Mouse (Mus musculus) forebrain, embryonic 14.5 days (tissue): ENCODE results near the gene Frmd4a. TPM values are rescaled to one million over a fixed set of nuclear protein-coding genes. Genes with fewer than 3 reads are reported as not detected.

Experiments
- ATAC-seq: fragments of 200-750 bp; cut with Nextera tagmentation; 2 replicates; pipeline ENCODE4 v1.8.0; 2017; ENCODE audit warnings: mild to moderate bottlenecking, moderate library complexity
- DNase-seq: peaks from one replicate; pipeline ENCODE4 v3.0.0-alpha.2; 2015; ENCODE audit warnings: low spot score
- H3K27ac ChIP-seq: fragments of 300-500 bp; sonication (generic); 2 replicates; pipeline ENCODE4 v1.5.1; 2014; ENCODE audit warnings: low read depth, mild to moderate bottlenecking, control low read depth, low read length, moderate library complexity
- H3K27me3 ChIP-seq: fragments of 300-500 bp; sonication (generic); replicated peaks from 2 replicates; pipeline ENCODE4 v1.6.1; 2014; ENCODE audit warnings: low read length, control low read depth, mixed read lengths; ENCODE audit not compliant: control insufficient read depth, insufficient read depth
- H3K36me3 ChIP-seq: fragments of 300-500 bp; sonication (generic); 2 replicates; pipeline ENCODE4 v1.6.1; 2014; ENCODE audit warnings: low read length, control low read depth; ENCODE audit not compliant: control insufficient read depth, insufficient read depth
- H3K4me1 ChIP-seq: fragments of 300-500 bp; sonication (generic); 2 replicates; pipeline ENCODE4 v1.6.1; 2014; ENCODE audit warnings: antibody characterized with exemption, low read length, control low read depth; ENCODE audit not compliant: control insufficient read depth, insufficient read depth
- H3K4me2 ChIP-seq: fragments of 300-500 bp; sonication (generic); 2 replicates; pipeline ENCODE4 v1.6.1; 2014; ENCODE audit warnings: mild to moderate bottlenecking, control low read depth, low read length
- H3K4me3 ChIP-seq: fragments of 300-500 bp; sonication (generic); 2 replicates; pipeline ENCODE4 v1.5.1; 2014; ENCODE audit warnings: low read depth, low read length, control low read depth
- H3K9ac ChIP-seq: fragments of 300-500 bp; sonication (generic); 2 replicates; pipeline ENCODE4 v1.6.1; 2014; ENCODE audit warnings: mild to moderate bottlenecking, low read length, control low read depth, moderate library complexity
- H3K9me3 ChIP-seq: fragments of 300-500 bp; sonication (generic); replicated peaks from 2 replicates; pipeline ENCODE4 v1.6.1; 2016; ENCODE audit warnings: low read length, control low read depth, mixed read lengths; ENCODE audit not compliant: control insufficient read depth
- WGBS: fragments of 180-500 bp; shearing (Covaris S2); extraction: QIAGEN DNeasy Blood & Tissue Kit; methylation state at CpG from one replicate; pipeline ENCODE4 v1.1.7; 2014; 5-methylcytosine and 5-hydroxymethylcytosine counted together
- polyA plus RNA-seq: library from polyadenylated mRNA; unstranded; fragments of >200 nt; fragmentation: Nextera tagmentation; extraction: Ambion mirVana; gene quantifications from 2 replicates; pipeline ENCODE4 v1.2.1, GENCODE M21; 2014

The Frmd4a gene
- polyA plus RNA-seq, 1 experiment from 2014 or later = 36.9 TPM

DNA sequence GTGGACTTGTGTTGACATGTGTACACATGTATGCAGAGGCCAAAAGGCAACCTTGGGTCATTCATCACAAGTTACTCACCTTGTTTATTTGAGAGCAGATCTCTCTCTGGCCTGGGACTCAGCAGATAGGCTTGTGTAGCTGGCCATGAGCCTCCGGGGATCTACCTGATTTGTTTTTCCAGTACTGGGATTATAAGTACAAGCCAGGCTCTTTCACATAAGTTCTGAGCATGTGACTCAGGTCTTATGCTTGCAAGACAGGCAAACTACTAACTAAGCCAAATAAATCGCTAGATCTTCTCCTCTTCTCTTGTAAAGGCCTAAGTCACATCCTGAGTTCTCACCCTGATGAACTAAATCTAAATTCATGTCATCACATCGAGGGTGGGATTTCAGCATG lies 361.3 kb downstream of the Frmd4a start:
- Histone ChIP-seq H3K4me3 (no peak overlapping the region), H3K27ac (no peak overlapping the region), H3K27me3 (no peaks in the 10 kb centered on the region), H3K4me1 (no peaks in the 10 kb centered on the region), H3K9me3 (no peaks in the 10 kb centered on the region), H3K9ac (no peak overlapping the region), H3K36me3 (no peaks in the 10 kb centered on the region), H3K4me2 (no peak overlapping the region)
- WGBS = 97% methylated on average over 3 of the region's 3 CpGs
- no peak for DNase-seq
- ATAC-seq = no peak

DNA sequence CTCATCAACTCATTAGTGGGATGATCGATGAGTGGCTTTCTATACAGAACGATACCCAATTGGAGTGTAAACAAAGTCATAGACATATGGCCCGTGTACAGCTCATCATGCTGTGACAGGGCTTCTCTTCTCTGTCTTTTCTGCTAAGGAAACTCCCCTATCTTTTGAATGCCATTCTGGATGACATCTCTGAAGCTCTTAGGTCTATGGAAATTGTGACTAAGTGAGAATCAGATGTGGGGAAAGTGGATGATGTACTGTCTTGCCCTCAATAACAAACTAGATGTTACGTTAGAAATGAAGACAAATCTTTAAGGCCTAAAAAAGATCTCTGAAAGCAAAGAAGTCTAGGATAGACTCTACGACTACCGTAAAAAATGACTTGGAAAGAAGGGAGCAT lies 362.9 kb downstream of the Frmd4a start:
- no peak for ATAC-seq
- Histone ChIP-seq H3K9ac (no peak overlapping the region), H3K9me3 (no peaks in the 10 kb centered on the region), H3K27me3 (no peaks in the 10 kb centered on the region), H3K36me3 (no peaks in the 10 kb centered on the region), H3K4me1 (no peaks in the 10 kb centered on the region), H3K27ac (no peak overlapping the region), H3K4me3 (no peak overlapping the region), H3K4me2 (no peak overlapping the region)
- 93% methylated on average over 6 of the region's 6 CpGs for WGBS
- no peak for DNase-seq

DNA sequence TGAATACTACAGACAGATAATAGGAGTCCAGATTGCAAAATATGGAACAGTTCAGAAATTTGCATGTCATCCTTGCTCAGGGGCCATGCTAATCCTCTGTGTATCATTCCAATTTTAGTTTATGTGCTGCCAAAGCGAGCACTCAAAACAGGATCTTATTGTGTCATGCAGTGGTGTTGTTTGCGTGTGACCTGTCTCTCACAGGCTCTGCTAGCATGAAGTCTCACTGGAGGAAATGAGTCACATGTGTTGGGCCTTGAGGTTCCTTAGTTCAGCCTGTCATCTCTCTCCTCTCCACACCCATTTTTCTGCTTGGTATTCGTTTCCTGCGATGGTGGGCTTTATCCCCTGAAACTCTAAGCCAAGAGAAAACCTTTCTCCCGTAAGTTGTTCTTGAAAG lies 363.4 kb downstream of the Frmd4a start:
- Histone ChIP-seq H3K27ac (no peak overlapping the region), H3K4me3 (no peak overlapping the region), H3K4me2 (no peak overlapping the region), H3K9ac (no peak overlapping the region), H3K9me3 (no peaks in the 10 kb centered on the region), H3K4me1 (no peaks in the 10 kb centered on the region), H3K36me3 (no peaks in the 10 kb centered on the region), H3K27me3 (no peaks in the 10 kb centered on the region)
- WGBS = 93% methylated on average over 5 of the region's 5 CpGs
- ATAC-seq (no peak), DNase-seq (no peak)

DNA sequence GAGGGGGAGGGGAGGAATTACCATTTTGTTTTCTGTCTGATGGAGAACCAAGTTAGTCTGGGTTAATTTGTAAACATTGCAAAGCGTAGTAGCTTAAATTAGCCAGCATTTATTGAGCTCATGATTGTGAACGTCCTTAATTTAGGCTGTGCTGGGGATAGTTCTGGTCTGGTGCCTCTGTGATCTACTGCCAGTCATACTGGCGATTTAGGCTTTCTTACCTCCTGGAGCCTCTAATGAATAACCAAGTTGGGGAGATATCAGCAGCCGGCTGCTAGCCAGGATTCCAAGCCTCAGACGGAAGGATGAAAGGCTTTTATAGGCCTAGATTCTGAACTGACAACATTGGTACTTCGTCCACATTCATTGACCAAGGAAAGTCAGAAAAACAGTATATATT lies 369.0 kb downstream of the Frmd4a start:
- H3K9ac ChIP-seq = no peak overlapping the region
- DNase-seq (peak; percentile 50), ATAC-seq (0 out of 2 replicates have a peak, but pooled peaks have one; percentile 48)
- no peak overlapping the region for H3K27ac ChIP-seq
- no peak overlapping the region for H3K4me2 ChIP-seq
- H3K4me3 ChIP-seq = no peak overlapping the region
- H3K27me3 ChIP-seq = no peaks in the 10 kb centered on the region
- H3K36me3 ChIP-seq = no peaks in the 10 kb centered on the region
- H3K9me3 ChIP-seq = no peaks in the 10 kb centered on the region
- 12% methylated on average over 6 of the region's 6 CpGs for WGBS
- H3K4me1 ChIP-seq = no peaks in the 10 kb centered on the region

DNA sequence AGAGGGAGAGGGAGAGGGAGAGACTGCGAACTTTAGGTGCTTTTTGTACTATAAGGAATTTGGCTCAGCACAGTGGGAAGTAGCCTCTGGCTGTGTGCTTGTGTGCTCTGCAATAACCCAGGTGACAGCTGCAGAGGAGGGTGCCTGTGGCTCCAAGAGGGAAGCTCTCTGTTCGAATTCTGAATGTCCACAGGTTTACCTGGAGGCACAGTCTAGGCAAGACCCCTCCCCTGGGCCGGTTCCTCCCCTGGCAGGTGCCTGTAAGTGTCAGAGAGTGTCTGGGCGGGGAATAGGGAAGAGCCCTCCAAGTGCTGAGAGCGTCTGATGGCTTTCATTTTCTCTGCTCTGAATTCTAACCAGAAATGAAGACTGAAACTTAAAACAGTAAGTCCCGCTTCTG lies 371.8 kb downstream of the Frmd4a start:
- WGBS = 22% methylated on average over 6 of the region's 6 CpGs

DNA sequence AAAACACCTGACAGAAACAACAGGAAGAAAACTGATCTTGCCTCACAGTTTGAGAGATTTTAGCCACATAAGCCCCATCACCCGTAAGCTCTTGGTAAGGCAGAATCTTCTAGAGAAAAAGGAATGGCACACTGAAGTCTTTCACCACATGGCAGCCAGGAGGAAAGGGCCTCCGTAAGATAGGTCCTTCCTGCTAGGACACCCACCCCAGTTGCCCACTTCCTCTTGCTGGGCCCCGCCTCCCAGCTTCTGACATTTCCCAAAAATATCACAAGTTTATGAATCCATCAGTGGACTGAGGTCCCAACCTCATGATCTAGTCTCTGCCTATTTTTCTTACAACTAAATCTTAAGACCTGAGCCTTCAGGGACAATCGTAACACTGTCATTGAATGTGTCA lies 373.6 kb downstream of the Frmd4a start:
- Histone ChIP-seq H3K4me2 (no peak overlapping the region), H3K9ac (no peak overlapping the region), H3K36me3 (no peaks in the 10 kb centered on the region), H3K27me3 (no peaks in the 10 kb centered on the region), H3K27ac (no peak overlapping the region), H3K4me1 (peaks cover 3% of the 10 kb centered on the region; the same call in 1 of the 2 replicates), H3K4me3 (no peak overlapping the region), H3K9me3 (no peaks in the 10 kb centered on the region)
- WGBS = 88% methylated on average over 4 of the region's 4 CpGs
- ATAC-seq = no peak
- DNase-seq = no peak

More for the DNA sequence above, 371.8 kb downstream of the Frmd4a start:
- Histone ChIP-seq H3K4me1 (peaks cover 3% of the 10 kb centered on the region; the same call in 1 of the 2 replicates), H3K36me3 (no peaks in the 10 kb centered on the region), H3K9me3 (no peaks in the 10 kb centered on the region), H3K27ac (no peak overlapping the region), H3K27me3 (no peaks in the 10 kb centered on the region), H3K4me2 (no peak overlapping the region), H3K4me3 (no peak overlapping the region), H3K9ac (no peak overlapping the region)
- ATAC-seq (no peak), DNase-seq (no peak)

DNA sequence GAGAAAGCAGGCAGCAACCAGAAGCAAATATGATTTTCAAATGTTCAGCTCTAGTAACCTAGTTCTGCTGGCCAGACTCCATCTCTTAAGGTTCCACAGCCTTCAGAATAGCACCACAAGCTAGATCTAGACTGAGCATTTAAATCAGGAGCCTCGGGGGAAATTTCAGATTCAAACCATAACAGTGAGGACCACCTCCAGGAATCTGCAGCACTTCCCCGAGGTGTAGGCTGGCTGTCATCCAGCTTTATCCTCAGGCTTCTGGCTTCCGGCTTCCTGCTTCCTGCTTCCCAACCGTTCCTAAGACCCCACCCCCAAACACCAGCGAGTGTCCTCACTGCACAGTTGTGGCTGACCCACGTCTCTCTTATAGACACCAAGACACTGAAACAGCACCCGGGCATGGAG lies 374.2 kb downstream of the Frmd4a start:
- WGBS = 53% methylated on average over 7 of the region's 7 CpGs
- H3K27ac ChIP-seq = no peak overlapping the region
- no peak overlapping the region for H3K4me3 ChIP-seq

DNA sequence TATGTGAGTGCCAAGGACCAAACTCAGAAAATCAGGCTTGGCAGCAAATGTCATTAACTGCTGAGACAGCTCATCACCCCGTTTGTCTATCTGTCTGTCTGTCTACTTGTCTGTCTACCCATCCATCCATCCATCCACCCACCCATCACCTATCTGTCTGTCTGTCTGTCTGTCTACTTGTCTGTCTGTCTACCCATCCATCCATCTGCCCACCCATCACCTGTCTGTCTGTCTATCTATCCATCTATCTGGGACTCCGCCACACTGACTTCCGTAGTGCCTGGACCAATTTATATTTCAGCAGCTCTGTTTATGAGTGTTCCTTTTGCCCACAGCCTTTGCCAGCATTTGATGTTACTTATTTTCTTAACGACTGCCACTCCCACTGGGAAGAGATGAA lies 375.5 kb downstream of the Frmd4a start:
- ATAC-seq = no peak

More for the DNA sequence above, 374.2 kb downstream of the Frmd4a start:
- Histone ChIP-seq H3K27me3 (no peaks in the 10 kb centered on the region), H3K9me3 (no peaks in the 10 kb centered on the region), H3K4me1 (peaks cover 3% of the 10 kb centered on the region; the same call in 1 of the 2 replicates), H3K9ac (no peak overlapping the region), H3K36me3 (no peaks in the 10 kb centered on the region), H3K4me2 (no peak overlapping the region)
- no peak for ATAC-seq
- DNase-seq = no peak

DNA sequence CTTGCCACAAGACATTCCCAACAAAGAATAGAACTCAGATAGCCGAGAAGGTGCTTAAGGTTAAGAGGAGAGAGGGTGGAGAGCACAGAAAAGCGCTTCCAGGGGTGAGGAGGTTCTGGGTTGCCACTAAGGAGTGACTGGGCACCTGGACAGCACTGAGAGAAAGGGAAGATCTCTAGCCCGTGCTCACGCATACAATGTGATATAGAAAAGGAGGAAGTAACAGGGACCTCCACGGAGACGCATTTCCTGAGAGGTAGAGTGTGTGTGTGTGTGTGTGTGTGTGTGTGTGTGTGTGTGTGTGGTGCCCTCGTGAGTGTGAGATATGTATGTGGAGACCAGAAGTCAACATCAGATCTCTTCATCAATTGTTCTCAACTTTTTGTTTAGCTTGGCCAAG lies 377.1 kb downstream of the Frmd4a start:
- ATAC-seq (no peak), DNase-seq (no peak)
- no peak overlapping the region for H3K27ac ChIP-seq
- peaks cover 3% of the 10 kb centered on the region; the same call in 1 of the 2 replicates for H3K4me1 ChIP-seq
- 96% methylated on average over 7 of the region's 7 CpGs for WGBS
- no peaks in the 10 kb centered on the region for H3K27me3 ChIP-seq
- no peaks in the 10 kb centered on the region for H3K36me3 ChIP-seq
- H3K9me3 ChIP-seq = no peaks in the 10 kb centered on the region
- H3K4me3 ChIP-seq = no peak overlapping the region
- no peak overlapping the region for H3K9ac ChIP-seq
- H3K4me2 ChIP-seq = no peak overlapping the region

More for the DNA sequence above, 375.5 kb downstream of the Frmd4a start:
- Histone ChIP-seq H3K4me3 (no peak overlapping the region), H3K36me3 (no peaks in the 10 kb centered on the region), H3K4me1 (peaks cover 3% of the 10 kb centered on the region; the same call in 1 of the 2 replicates), H3K4me2 (no peak overlapping the region), H3K9me3 (no peaks in the 10 kb centered on the region), H3K27ac (no peak overlapping the region), H3K27me3 (no peaks in the 10 kb centered on the region), H3K9ac (no peak overlapping the region)
- 86% methylated on average over 4 of the region's 4 CpGs for WGBS
- no peak for DNase-seq
